Mouse (Mus musculus): ENCODE data around the gene Mmp9. TPM values are rescaled to one million over a fixed set of nuclear protein-coding genes. Genes with fewer than 3 reads are reported as not detected.

Mmp9 gene
- polyA plus RNA-seq, 1 experiment, result 363 TPM

DNA sequence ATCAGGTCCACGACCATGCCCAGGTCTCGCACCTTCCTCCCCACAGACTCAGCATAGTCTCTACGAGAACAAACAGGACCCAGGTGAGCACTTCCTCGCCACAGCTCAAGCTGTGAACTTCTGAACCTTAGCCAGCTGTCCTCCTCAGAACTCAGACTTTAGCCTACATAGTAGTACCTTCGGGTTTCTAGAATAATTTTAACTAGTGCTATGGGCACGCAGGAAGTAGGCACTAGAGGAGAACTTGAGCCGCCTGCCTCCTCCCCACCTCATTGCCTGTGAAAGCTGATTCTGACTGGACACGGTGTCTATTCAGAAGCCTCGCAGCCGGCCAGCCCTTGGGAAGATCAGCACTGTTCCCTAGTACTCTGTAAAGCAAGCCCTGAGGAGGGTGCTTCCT lies 63.7 kb downstream of the Mmp9 start:
- WGBS, result 90% methylated on average over 10 of the region's 10 CpGs
- TF ChIP-seq CTCF (IDR thresholded peaks at IDR 0.05; ENCODE audit: control insufficient read depth, insufficient read depth, low read length), result no peak
- TF ChIP-seq POLR2A (IDR thresholded peaks at IDR 0.05; ENCODE audit: borderline replicate concordance, control insufficient read depth, low read depth, low read length), result no peak

More for the DNA sequence above, 63.7 kb downstream of the Mmp9 start:
- H3K4me1 ChIP-seq (ENCODE audit: control insufficient read depth, insufficient read depth, low read length), result no peaks in the 10 kb centered on the region
- no peak overlapping the region for H3K4me3 ChIP-seq (replicated peaks; ENCODE audit: control insufficient read depth, low read depth, low read length)
- H3K27ac ChIP-seq (ENCODE audit: control insufficient read depth, insufficient read depth, low read depth, low read length, poor library complexity), result no peak overlapping the region

Other genes with a start within 250 kb of the Mmp9 start
- not detected in 2 replicates for gene Spint4, start 242.3 kb upstream of the Mmp9 start, polyA plus RNA-seq (2011; ENCODE audit: insufficient read depth, insufficient read length, low replicate concordance, missing spikeins)
- not detected in 2 replicates for gene Spint5, start 225.5 kb upstream of the Mmp9 start, polyA plus RNA-seq (2011; ENCODE audit: insufficient read depth, insufficient read length, low replicate concordance, missing spikeins)
- gene Wfdc3, start 194.8 kb upstream of the Mmp9 start, polyA plus RNA-seq (2011; ENCODE audit: insufficient read depth, insufficient read length, low replicate concordance, missing spikeins), result 2.1 and 2.2 TPM in 2 replicates
- gene Dnttip1, start 194.8 kb upstream of the Mmp9 start, polyA plus RNA-seq (2011; ENCODE audit: insufficient read depth, insufficient read length, low replicate concordance, missing spikeins), result 35.3 and 47.6 TPM in 2 replicates
- gene Ube2c, start 170.9 kb upstream of the Mmp9 start, polyA plus RNA-seq (2011; ENCODE audit: insufficient read depth, insufficient read length, low replicate concordance, missing spikeins), result 261 and 459 TPM in 2 replicates
- 9.6 and 12.2 TPM in 2 replicates for gene Tnnc2, start 160.8 kb upstream of the Mmp9 start, polyA plus RNA-seq (2011; ENCODE audit: insufficient read depth, insufficient read length, low replicate concordance, missing spikeins)
- 2.3 and 5.8 TPM in 2 replicates for gene Snx21, start 155.0 kb upstream of the Mmp9 start, polyA plus RNA-seq (2011; ENCODE audit: insufficient read depth, insufficient read length, low replicate concordance, missing spikeins)
- 16.5 and 36.5 TPM in 2 replicates for gene Acot8, start 135.9 kb upstream of the Mmp9 start, polyA plus RNA-seq (2011; ENCODE audit: insufficient read depth, insufficient read length, low replicate concordance, missing spikeins)
- 3.4 and 4.4 TPM in 2 replicates for gene Zswim3, start 135.7 kb upstream of the Mmp9 start, polyA plus RNA-seq (2011; ENCODE audit: insufficient read depth, insufficient read length, low replicate concordance, missing spikeins)
- 2.1 and 3.7 TPM in 2 replicates for gene Zswim1, start 118.1 kb upstream of the Mmp9 start, polyA plus RNA-seq (2011; ENCODE audit: insufficient read depth, insufficient read length, low replicate concordance, missing spikeins)
- not detected in 2 replicates for gene Spata25, start 112.2 kb upstream of the Mmp9 start, polyA plus RNA-seq (2011; ENCODE audit: insufficient read depth, insufficient read length, low replicate concordance, missing spikeins)
- gene Ctsa, start 107.9 kb upstream of the Mmp9 start, polyA plus RNA-seq (2011; ENCODE audit: insufficient read depth, insufficient read length, low replicate concordance, missing spikeins), result 61.0 and 109 TPM in 2 replicates
- gene Neurl2, start 107.3 kb upstream of the Mmp9 start, polyA plus RNA-seq (2011; ENCODE audit: insufficient read depth, insufficient read length, low replicate concordance, missing spikeins), result 0.97 TPM in 1 of 2 replicates, not detected in the other
- gene Pltp, start 83.1 kb upstream of the Mmp9 start, polyA plus RNA-seq (2011; ENCODE audit: insufficient read depth, insufficient read length, low replicate concordance, missing spikeins), result 2.4 and 6.5 TPM in 2 replicates
- 24.8 and 31.6 TPM in 2 replicates for gene Pcif1, start 61.5 kb upstream of the Mmp9 start, polyA plus RNA-seq (2011; ENCODE audit: insufficient read depth, insufficient read length, low replicate concordance, missing spikeins)
- 17.1 and 35.2 TPM in 2 replicates for gene Zfp335, start 29.0 kb upstream of the Mmp9 start, polyA plus RNA-seq (2011; ENCODE audit: insufficient read depth, insufficient read length, low replicate concordance, missing spikeins)
- gene Slc12a5, start 20.0 kb downstream of the Mmp9 start, polyA plus RNA-seq (2011; ENCODE audit: insufficient read depth, insufficient read length, low replicate concordance, missing spikeins), result 3.6 and 5.1 TPM in 2 replicates
- 15.9 and 30.7 TPM in 2 replicates for gene Ncoa5, start 94.1 kb downstream of the Mmp9 start, polyA plus RNA-seq (2011; ENCODE audit: insufficient read depth, insufficient read length, low replicate concordance, missing spikeins)
- gene Cd40, start 114.8 kb downstream of the Mmp9 start, polyA plus RNA-seq (2011; ENCODE audit: insufficient read depth, insufficient read length, low replicate concordance, missing spikeins), result 11.4 and 13.6 TPM in 2 replicates
- gene 1700025C18Rik, start 150.0 kb downstream of the Mmp9 start, polyA plus RNA-seq (2011; ENCODE audit: insufficient read depth, insufficient read length, low replicate concordance, missing spikeins), result not detected in 2 replicates